Mouse (Mus musculus) brain, adult 2 months (tissue): ENCODE results near the gene Upk3bl.
"Not testable (repeated sequence)": the region's sequence is repeated elsewhere in the genome, so short reads cannot be mapped to it uniquely, and the experiment has no call there.

Source experiments
- DNase-seq: peaks from one replicate; pipeline ENCODE4 v3.0.0; 2011; ENCODE audit warnings: low read depth, low spot score

Gene Upk3bl

GRCm38 (mm10) chr5:136045987-136046386 is 8.3 kb upstream of the Upk3bl start:
- DNase-seq, result peak; percentile 73

DNA sequence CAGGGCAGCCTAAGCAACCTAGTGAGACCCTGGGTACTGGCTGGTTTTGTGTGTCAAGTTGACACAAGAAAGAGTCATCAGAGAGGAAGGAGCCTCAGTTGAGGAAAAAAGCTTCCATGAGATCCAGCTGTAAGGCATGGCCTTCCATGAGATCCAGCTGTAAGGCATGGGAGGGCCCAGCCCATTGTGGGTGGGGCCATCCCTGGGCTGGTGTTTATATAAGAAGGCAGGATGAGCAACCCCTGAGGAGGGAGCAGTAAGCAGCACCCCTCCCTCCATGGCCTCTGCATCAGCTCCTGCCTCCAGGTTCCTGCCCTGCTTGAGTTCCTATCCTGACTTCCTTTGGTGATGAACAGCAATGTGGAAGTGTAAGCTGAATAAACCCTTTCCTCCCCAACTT is 5.8 kb upstream of the Upk3bl start:
- not testable (repeated sequence) for DNase-seq

DNA sequence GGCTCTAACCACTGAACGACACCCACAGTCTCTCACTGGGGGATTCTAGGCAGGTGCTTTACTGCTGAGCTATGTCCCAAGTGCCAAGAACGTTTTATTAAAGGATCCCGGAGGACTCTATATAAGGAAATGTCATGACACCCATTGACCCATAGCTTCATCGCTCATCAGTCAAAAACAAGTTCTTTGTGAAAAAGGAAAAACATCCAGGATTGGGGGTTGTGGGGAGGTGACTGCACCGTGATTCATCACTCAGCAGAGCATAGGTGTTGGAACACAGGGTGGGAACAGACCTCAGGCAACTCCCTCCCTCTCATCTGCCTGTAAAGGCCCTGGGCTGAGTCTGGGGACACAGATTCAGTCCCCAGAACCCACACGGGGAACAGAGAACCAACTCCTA is 4.4 kb upstream of the Upk3bl start:
- DNase-seq, result peak; percentile 6

- DNase-seq, result peak; percentile 27
These were observed 2.8 kb upstream of the Upk3bl start for GRCm38 (mm10) chr5:136051231-136052085.

- DNase-seq, result no peak
These were observed 1.2 kb upstream of the Upk3bl start for GRCm38 (mm10) chr5:136052861-136053655.

DNA sequence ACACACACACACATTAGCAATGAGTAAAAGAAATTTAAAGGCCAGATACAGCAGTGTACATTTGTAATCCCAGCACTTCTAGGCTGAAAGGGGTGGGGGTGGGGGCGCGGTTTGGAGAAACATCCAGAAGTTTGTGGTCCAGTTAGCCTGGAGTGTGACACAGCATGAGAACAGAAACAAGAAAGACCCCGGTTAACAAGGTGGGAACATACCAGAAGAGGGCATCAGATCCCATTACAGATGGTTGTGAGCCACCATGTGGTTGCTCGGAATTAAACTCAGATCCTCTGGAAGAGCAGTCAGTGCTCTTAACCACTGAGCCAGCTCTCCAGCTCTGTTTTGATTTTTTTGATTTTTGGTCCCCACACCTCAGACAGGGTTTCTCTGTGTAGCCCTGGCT is 1.8 kb downstream of the Upk3bl start:
- no peak for DNase-seq

- DNase-seq, result no peak
These were observed 2.8 kb downstream of the Upk3bl start for GRCm38 (mm10) chr5:136057085-136057484.

GRCm38 (mm10) chr5:136061567-136061966 is 7.3 kb downstream of the Upk3bl start:
- peak; percentile 64 for DNase-seq

DNA sequence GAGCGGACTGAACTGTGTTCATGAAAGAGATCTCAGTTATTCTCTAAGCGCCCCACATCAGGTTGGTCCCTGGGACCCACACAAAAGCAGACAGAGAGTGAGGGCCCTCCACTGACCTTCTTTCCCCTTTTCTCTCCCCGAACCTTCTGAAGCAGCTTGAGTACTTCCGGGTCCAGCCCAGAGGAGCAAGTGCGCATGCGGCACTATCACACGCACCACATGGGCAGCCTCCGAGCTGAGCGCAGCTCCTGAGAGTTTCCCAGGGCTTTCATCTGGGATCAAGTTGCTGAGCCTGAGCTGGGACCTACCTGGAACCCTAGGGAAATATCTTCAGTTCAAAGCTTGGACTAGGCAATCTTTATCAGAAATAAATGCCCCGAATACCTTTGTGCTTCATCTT is 9.6 kb downstream of the Upk3bl start:
- DNase-seq, result no peak

- not testable (repeated sequence) for DNase-seq
These were observed 12.3 kb downstream of the Upk3bl start for GRCm38 (mm10) chr5:136066404-136067148.

DNA sequence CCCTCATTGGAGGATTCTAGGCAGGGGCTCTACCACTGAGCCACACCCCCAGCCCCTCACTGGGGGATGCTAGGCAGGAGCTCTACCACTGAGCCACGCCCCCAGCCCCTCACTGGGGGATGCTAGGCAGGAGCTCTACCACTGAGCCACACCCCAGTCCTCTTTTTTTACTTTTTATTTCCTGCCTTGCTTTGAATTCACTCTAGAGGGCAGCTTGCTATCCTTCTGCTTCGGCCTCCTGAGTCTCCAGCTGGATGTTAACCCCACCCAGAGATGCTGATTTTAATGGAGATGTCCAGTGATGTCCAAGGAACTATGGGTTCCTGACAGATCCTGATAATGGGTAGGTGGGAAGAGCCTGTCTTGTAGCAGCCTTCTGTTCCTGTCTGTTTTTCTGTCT is 15.1 kb downstream of the Upk3bl start:
- no peak for DNase-seq

GRCm38 (mm10) chr5:136073051-136073450 is 18.8 kb downstream of the Upk3bl start:
- no peak for DNase-seq

DNA sequence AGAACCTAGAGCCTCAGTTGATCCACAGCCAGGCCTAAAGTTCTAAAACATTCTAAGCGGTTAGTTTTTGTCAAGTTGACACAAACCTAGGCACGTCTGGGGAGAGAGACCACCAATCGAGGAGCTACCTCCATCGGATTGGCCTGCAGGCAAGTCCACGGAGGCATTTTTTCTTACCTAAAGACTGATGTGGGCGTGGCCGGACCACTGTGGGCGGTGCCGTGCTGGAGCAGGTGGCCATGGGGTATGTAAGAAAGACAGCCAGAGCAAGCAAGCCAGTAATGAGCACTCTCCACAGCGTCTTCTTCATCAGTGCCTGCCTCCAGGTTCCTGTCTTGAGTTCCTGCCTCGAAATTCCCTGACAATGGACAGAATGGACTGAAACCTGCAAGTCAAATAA is 19.2 kb downstream of the Upk3bl start:
- no peak for DNase-seq

- DNase-seq, result no peak
These were observed 20.8 kb downstream of the Upk3bl start for GRCm38 (mm10) chr5:136075076-136075475.

- peak; percentile 45 for DNase-seq
These were observed 22.0 kb downstream of the Upk3bl start for GRCm38 (mm10) chr5:136076284-136076683.

- DNase-seq, result no peak
These were observed 22.8 kb downstream of the Upk3bl start for GRCm38 (mm10) chr5:136077001-136077550.

GRCm38 (mm10) chr5:136078136-136078535 is 23.8 kb downstream of the Upk3bl start:
- DNase-seq, result no peak

- no peak for DNase-seq
These were observed 28.1 kb downstream of the Upk3bl start for GRCm38 (mm10) chr5:136082345-136082744.

GRCm38 (mm10) chr5:136083669-136084107 is 29.4 kb downstream of the Upk3bl start, which contains the start of gene Rasa4:
TSS of gene Rasa4 (plus strand) at chr5:136083916.
- DNase-seq, result peak; percentile 97

DNA sequence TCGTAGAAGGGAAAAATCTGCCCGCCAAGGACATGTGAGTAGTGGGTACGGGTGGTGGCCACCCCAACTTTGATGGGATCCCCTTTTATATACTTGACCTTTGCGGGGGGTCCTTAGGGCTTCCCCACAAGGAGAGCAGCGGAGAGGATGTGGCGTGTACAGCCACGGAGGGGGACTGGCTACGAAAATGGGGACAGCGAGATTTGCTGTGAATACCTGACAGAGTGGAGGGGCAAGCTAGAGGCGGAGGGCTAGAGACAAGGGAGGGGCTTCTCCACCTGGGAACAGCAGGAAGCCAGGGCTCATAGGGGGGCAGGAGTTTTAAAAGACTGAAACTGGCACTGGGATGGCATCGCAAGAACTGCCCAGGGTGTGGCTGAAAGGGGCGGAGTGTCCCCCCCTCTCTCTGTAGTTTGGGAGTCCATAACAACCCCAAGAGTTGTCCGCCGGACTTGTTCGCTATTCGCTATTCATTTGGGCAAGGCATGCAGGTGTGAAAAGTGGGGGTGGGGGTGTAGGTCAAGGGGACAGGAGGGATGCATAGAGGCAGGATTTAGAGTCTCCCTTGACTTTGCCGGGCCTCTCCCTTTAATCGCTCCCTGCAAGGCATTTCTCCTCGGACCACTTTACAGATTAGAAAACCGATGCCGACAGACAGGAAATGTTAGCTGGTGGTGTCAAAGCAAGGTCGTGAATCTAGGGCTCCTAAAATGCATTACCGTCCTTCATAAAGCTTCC is 30.0 kb downstream of the Upk3bl start:
- DNase-seq, result peak; percentile 32
